Mouse (Mus musculus): ENCODE measurements at regions not wholly inside any gene's neighbourhood (a gene's known extent, or its start where the extent isn't known, plus 50 kb on each side); places are given as distances from the start of the nearest gene placed in this dataset.

DNA sequence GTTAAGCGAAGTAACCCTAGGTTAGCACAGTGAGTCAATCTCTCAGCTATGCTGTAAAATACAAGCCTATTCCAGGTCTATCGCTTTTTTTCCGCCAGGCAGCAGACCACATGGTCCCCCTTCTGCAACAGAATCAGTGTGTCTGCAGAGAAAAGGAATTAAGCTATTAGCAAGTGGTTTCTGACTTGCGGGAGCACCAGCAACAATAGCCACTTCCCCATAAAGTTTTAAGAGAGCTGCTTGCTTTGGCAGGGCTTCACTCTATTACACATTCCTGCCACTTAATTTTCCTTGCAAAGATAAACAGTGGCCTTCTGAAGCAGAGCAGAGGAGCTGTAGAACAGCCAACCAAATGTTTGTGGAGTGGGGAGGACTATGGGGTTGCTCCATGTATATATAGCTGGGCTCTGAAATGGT lies 59.8 kb upstream of the Osmr start:
- no peak for DNase-seq

DNA sequence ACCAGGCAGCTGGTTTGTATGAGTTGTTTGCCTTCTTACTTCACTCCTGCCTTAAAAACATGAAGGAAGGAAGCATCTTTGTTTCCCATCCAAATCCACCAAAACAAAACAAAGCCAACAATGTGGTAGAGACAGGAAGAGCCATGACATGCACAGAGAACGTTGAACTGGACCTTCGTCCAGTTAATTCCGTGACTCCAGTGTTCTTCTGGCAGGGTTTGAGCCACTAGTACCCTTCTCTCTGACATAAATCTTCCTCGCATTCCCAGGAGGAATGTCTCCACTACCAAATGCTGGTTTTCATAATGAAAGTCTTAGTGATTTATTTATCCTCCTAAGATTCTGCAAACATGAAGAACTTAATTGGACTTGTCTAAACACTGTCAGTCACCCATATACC lies 66.7 kb upstream of the Osmr start:
- no peak for DNase-seq

- DNase-seq: no peak
Measured at GRCm38 (mm10) chr15:6949236-6949635, 74.5 kb upstream of the Osmr start.

- no peak for DNase-seq
Measured at GRCm38 (mm10) chr15:6949686-6950085, 74.9 kb upstream of the Osmr start.

GRCm38 (mm10) chr15:6950503-6950902 lies 75.7 kb upstream of the Osmr start:
- no peak for DNase-seq

GRCm38 (mm10) chr15:6953556-6953955 lies 78.8 kb upstream of the Osmr start:
- DNase-seq: no peak

GRCm38 (mm10) chr15:6953970-6954791 lies 79.4 kb upstream of the Osmr start:
- no peak for DNase-seq

DNA sequence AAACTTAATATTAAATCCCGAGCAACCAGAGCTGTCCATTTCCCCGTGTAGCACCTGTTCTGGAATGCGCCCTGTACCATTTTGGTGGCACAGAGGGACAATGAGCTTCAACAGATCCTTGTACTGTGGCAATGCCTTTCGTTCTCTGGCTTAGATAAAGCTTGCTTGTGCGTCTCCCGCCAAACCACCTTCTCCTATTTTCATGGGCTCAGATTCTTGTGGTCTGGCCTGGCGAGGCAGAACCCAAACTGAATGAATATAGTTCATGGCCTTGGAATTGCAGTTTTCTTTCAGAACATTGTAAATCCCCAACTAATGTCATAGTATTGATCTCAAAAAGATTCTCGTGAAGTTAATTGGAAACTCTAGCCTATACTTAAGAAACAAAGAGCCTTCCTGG lies 85.1 kb upstream of the Osmr start:
- no peak for DNase-seq

DNA sequence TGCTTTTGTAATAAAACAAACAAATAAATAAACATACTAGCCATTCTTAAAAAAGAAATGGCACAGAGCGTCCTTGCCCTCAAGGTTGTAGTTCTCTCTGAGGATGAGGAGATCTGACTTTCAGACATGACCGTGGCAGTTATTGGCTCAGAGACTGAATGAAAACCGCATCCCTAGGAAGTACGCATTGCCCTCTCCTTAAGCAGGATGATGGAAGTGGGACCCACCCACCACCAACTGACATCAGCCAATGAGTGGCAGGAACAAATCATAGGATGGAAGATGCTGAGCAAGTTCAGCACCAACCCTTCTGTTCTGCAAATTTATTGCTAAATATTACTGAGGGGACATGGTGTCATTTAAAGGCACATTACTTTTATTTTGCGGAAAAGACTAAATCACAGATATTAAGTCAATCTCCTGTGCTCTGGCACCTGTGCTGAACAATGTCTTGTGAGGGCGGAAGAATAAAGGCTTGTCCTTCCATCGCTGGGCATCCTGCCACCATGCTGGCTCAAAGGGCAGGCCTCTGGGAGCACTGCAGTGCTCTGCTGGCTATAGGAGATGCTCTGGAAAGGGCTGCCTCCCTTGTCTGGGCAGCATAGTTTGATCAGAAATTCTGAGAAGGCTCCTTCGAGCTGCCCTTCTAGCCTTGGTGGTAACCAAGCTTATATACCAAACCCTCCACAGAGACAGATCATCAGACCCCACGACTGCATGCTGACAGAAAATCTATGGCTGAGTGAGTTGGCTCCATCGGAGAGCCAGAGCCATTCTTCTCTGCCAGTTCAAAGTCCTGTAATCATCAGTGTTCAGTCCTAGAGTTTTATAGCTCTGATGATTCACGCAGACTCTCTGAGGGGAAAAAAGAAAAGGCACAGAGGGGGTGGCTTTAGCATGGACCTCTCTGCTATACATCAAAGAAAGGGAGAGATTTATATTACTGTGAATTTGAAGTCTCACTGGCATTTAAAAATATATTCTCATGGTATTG lies 86.3 kb upstream of the Osmr start:
- no peak for DNase-seq

DNA sequence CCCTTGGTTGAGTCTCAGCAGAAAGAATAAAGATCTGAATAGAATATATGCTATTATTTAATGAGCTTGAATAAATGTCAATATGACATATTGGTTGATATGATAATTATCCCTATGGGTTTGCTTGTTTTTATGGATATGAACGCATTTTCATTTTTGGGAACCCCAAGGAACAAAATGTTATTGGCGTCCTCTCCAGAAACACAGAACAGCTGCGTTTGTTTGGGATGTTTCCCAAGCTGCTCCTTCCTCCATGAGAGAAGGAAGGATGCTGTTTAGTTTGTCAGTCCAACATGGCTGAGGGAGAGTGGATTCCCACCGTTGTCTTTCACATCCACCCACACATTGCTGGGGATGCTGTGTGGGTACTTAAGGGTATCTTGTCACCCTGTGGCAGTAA lies 89.9 kb upstream of the Osmr start:
- DNase-seq: peak; percentile 15

GRCm38 (mm10) chr15:6965446-6965845 lies 90.7 kb upstream of the Osmr start:
- DNase-seq: no peak

GRCm38 (mm10) chr15:6974410-6974809 lies 99.6 kb upstream of the Osmr start:
- no peak for DNase-seq

GRCm38 (mm10) chr15:6981430-6981829 lies 106.7 kb upstream of the Osmr start:
- no peak for DNase-seq

GRCm38 (mm10) chr15:6983320-6983719 lies 107.1 kb upstream of the Lifr start:
- DNase-seq: no peak

GRCm38 (mm10) chr15:6988187-6988586 lies 102.2 kb upstream of the Lifr start:
- DNase-seq: no peak

- DNase-seq: no peak
Measured at GRCm38 (mm10) chr15:6989094-6989493, 101.3 kb upstream of the Lifr start.

- DNase-seq: no peak
Measured at GRCm38 (mm10) chr15:6993226-6993625, 97.2 kb upstream of the Lifr start.

- DNase-seq: no peak
Measured at GRCm38 (mm10) chr15:6995246-6995645, 95.2 kb upstream of the Lifr start.

DNA sequence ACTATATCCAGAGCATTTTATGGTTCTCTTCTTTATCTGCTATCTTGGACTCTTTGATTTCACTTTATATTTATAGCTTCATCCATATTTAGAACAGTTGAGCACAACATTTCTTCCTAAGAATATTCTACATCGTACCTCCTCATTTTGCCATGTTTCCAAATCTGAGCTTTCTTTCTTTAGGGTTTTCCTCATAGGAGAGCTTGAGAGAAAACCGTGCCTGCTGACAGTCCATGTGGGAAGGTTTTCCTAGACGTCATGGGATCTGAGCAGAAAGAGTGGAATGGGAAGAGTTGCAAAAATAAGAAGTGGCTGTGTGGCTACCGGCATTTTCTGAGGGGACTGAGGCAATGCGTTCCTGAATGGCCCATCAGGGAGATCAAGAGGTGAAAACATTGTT lies 92.5 kb upstream of the Lifr start:
- no peak for DNase-seq

GRCm38 (mm10) chr15:6998576-6999070 lies 91.8 kb upstream of the Lifr start:
- DNase-seq: no peak

DNA sequence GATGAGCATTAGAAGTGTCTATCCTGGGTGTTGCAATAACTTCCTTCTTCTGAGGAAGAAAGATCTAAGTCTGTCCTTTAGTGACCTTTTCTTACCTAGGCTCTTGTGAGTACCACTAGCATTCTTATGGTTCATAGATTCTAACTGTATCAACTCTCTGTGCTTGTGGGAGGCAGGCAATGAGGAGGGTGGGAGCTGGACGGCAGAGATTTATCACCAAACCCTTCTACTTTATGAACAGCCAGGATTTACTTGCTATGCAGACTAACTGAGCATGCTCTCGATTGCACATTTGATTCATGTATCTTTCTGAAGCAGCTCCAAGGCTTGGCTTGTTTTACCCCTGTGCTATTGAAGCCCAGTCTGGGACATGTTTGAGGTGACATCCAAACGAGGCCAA lies 90.7 kb upstream of the Lifr start:
- DNase-seq: no peak

- DNase-seq: no peak
Measured at GRCm38 (mm10) chr15:7002226-7002625, 88.2 kb upstream of the Lifr start.

DNA sequence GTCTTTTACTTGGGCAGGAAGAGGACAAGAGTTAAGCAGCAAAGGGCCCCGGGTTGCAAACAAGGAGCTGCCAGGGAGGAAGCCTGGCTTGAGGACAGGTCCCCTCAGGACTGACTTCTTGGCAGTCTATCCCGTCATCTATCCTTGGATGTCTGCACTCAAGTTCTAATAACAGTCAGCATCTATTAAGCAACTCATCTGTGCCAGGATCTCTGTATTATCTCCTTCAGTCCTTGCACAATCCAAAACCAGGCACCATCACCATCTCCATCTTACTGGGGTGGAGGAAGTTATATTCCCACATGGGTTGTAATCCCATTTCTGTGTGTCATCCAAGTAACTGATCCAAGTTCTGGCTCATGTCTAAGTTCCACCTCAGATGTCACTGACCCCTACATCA lies 87.1 kb upstream of the Lifr start:
- no peak for DNase-seq

Data from gastrocnemius, postnatal 10 days (tissue).